Mouse (Mus musculus): ENCODE measurements around the gene Trappc6a.

The Trappc6a gene

DNA sequence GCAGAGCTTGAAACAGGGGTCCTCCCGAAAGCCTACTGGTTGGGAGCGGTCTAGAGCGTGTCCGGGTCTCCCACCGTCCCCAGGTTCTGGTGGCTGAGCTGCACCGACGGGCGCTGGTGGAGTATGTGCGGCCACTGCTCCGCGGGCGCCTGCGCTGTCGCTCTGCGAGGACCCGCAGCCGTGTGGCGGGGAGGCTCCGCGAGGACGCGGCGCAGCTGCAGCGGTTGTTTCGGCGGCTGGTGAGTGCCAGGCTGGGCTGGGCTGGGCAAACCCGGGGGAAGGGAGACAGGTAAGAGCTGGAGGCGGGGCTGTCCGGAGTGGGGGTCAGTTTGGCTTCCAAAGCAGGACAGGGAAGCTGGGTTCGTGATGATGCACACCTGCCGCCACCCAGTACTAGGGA is 18.7 kb upstream of the Trappc6a start:
- 19% methylated on average over 31 of the region's 31 CpGs for WGBS

DNA sequence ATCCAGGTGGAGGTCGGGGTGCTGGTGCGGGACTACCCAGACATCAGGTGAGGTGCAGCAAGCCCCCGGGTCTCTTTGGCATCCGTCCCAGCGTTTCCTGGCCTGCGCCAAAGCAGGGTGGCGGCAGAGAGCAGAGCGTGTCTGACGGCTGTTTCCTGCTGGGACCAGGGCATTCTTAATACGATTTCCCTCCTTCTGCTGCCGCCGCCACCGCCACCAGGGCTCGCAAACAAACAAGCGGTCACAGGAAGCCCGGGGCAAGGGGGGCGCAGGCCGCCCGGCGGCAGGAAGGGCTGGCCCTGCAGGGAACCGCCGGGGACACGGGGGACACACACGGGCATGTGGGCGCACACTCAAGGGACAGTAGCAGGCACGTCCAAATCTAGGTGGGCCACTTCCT is 16.5 kb upstream of the Trappc6a start:
- WGBS, result 6% methylated on average over 26 of the region's 26 CpGs

DNA sequence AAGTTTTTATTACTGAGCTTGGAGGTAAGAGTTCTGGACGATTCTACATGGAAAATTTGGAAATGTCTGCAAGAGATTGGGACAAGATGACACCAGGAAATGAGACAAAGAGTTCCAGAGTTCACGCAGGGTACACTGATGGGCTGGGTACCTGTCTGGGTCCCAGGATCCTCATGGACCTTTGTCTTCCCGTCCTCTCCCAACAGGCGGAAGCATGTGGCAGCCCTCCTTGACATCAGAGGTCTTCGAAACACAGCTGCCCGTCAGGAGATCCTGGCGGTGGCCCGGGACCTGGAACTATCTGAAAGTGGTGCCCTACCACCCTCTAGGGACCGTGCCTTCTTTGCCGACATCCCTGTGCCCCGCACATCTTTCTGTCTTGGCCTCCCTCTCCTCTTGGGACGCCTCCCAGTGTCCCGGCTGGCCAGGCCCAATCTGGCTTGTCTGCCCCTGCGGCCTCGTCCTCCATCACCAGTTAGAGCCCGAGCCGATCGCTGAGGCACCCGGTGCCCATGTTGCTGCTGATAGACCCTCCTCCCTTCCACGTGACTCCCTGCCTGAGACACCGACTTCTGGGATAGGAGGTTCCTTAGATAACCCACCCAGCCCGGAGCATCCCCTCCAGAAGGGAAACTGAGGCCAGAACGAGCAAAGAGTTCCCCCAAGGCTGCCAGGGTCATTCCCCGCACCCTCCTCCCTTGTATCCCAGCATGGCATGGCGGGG is 13.3 kb upstream of the Trappc6a start:
- 87% methylated on average over 25 of the region's 25 CpGs for WGBS

DNA sequence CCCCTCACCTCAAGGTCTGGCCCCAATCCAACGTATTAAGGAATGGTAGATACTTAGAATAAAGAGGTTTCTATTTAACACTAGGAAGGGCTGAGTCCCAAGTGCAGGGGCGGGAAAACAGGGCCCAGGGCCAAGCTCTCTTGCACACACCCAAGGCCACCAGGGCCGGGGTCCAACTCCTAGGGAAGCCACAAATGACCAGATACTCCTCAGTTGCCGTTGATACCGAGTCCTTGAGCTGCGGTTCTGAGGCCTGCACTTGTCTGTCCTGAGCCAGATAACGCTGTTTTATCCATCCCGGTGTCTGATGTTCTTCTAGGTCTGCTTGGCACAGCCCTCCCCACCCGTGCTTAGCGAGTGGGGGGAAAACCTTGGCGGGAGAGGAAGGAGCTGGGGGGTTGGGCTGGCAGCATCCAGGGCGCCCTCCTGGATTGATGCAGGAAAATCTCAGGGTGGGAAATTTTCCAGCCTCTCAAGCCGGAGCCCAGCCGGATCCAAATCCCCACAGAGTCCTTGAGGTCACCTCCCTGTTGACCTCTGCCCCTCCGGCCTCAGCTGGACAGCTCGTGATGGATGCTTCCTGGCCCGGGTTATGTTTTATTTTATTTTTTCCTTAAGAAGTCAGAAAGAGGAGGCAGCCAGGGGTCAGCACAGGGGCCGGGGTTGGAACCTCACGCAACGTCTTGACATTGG is 12.5 kb upstream of the Trappc6a start:
- WGBS, result 69% methylated on average over 20 of the region's 20 CpGs

DNA sequence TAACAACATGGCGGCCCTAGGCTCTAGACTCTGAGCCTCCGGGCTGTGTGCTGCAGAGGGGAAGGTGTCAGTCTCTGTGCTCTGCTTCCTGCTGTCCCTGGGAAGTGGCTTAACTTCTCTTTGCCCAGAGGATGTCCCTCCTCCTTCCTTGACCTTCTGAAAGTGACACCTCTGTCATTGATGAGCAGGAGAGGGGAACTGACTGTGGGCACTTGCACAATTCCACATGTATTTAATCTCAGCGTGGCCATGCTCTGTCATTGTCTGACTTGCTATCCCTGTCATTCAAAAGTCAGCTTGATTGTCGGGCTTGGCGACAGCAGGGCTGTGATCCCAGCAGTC is 12.0 kb upstream of the Trappc6a start:
- 84% methylated on average over 5 of the region's 5 CpGs for WGBS

DNA sequence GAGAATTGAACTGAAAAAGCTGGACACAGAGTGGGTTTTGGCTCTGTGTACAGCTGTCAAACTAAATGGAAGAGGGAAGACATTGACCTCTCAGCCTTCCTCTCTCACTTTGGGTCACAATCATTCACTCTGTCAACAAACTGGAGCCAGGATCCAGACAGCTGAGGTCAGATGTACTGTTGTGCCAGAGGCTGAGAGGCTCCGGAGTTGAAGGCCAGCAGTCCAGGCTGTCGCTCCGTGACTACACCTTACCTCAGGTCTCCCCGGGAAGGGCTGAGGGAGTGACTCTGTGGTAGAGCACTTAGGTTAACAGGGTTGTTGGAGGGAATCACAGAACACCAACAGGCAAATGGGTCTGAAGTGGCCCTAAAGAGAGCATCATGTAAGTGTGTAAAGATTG is 9.9 kb upstream of the Trappc6a start:
- 92% methylated on average over 4 of the region's 4 CpGs for WGBS

DNA sequence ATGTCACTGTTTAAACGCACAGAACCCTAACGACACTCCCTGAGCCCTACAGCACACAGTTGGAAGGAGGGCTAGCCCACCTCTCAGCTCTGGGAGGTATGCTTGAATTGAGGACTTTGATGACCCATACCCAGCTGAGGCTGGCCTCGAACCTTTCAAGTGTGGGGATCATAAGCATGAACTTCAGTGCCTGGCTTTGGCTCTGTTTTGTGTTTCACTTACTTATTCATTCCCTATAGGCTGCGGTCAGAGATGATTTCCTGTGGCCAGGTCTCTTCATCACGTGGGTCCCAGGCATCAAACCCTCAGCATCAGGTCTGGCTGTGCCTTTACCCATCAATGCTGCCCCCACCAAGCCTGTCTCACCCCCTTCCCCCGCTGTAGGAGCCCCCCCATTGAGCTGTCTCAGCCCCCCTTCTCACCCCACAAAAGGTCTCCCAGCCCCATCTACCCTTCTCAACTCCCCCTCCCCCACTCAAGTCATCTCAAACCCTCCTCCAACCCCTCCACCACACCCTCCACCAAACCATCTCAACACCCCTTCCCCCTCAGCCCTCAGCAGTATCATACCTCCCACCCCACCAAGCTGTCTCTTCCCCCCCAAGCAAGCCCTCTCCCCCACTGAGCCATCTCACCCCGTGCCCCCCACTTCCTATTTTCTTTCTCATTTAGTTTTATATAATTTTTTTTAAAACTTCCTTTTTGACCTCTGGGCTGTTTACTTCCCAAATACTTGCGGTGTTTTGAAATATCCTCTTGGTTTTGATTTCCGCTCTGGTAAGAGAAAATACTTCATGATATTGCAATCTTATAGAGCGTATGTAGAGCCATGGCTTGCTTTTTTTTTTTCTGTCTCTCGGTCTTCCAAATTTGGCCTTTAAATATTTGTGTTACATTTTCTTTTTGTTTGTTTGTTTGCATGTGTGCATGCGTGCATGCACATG is 7.5 kb upstream of the Trappc6a start:
- 67% methylated on average over 12 of the region's 12 CpGs for WGBS

DNA sequence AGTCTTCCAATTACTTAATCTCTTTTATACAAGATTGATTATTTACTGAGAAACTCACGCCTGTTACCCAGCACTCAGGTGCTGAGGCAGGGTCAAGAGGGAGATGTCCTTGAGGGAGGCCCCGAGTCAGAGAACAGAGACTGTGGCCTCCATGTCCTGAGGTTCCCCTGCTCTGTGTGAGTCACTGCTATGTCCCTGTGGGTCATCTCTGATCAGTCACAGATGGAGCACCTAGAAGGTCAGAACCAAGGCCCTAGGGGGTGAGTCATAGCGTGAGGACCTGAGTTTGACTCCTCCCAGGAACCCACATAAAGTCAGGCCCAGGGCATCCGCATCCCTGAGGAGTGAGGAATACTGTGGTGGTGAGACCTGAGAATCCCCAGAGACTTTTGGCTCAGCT is 6.5 kb upstream of the Trappc6a start:
- 96% methylated on average over 4 of the region's 4 CpGs for WGBS

DNA sequence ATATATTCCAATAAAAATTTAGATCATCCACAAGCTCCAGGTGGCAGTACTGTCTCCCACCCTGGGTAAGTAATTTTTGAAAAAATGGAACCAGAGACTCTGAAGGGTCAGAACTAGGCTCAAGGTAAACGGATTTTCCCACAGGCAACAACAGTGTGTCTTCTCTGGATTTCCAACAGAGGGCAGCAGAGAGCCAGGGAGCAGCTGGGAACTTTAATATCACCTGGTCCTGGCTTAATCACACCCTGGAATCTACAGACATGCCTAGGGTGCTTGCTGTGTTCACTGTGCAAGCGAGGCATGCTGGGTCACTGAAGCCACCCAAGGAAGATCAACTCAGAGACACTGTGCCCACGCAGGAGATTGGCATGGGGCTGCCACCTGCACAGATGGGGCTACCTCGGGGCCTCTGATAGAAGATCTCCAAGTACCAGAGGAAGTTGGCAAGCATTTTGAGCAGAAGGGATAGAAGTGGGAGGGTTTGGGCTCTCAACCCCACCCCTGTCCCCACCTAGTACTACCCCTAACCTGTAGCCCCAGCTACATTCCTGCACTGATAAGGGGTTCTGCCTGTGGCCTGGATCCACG is 4.6 kb upstream of the Trappc6a start:
- 36% methylated on average over 5 of the region's 5 CpGs for WGBS

DNA sequence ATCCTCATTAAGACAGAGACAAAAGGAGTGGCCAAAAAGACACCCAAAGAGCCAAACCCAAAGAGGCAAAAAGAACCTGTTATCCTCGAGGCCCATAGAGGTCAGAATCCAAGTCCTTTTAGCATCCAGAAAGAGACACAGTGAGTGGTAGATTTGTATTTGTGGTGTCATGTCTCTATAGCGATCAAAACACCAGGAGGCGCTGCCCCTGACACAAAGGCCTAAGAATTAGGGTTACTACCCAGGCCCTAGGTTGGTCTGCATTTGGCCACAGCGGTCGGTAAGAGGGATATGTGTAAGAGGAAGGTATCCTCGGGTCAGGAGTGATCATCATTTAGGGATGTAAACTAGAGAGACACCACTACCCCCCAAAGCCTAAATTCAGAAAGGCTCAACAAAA is 1.9 kb upstream of the Trappc6a start:
- WGBS, result 60% methylated on average over 6 of the region's 6 CpGs

DNA sequence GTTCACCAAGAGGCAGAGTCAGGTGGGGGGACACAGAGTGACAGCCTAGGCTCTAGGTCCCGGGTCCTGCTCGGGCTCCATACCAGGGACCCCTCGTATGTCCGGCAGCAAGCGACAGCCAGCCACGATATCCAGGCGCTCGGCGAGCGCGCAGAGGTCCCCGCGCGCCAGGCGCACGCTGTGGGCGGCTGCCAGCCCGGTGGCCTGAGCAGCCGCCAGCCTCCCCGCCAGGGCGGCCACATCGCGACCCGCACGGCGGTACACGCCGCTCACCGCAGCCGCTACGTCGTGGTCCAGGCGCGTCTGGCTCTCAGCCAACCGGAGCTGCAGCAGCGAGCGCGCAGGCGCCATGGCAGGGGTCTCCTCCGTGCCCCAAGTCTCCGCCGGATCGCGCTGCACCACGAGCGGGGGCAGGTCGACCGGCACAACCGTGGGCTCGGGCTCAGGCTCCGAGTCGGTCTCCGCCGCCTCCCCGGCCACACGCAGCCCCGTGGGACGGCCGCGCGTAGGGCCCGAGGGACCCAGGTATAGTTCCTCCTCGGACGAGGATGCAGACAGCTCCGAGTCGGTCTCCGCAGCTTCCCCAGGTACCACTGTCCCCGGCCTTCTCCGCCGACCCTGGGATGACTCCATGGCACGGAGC is 1.1 kb upstream of the Trappc6a start:
- 7% methylated on average over 71 of the region's 71 CpGs for WGBS

DNA sequence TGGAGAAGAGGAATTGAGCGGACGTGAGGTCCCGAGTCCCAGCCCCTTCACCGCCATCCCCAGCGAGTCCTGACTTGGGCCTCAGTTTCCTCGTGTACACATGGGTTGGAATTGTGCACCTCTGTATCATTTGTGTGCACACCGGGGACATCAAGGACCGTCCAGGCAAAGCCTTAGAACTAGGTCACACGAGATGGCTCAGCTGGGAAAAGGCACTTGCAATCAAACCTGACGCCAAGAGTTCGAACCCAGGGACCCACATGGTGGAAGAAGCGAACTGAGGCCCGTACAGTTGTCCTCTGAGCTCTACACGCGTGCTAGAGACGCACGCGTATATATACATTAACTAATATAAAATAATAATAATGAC is 598 bp upstream of the Trappc6a start:
- WGBS, result 7% methylated on average over 18 of the region's 18 CpGs

DNA sequence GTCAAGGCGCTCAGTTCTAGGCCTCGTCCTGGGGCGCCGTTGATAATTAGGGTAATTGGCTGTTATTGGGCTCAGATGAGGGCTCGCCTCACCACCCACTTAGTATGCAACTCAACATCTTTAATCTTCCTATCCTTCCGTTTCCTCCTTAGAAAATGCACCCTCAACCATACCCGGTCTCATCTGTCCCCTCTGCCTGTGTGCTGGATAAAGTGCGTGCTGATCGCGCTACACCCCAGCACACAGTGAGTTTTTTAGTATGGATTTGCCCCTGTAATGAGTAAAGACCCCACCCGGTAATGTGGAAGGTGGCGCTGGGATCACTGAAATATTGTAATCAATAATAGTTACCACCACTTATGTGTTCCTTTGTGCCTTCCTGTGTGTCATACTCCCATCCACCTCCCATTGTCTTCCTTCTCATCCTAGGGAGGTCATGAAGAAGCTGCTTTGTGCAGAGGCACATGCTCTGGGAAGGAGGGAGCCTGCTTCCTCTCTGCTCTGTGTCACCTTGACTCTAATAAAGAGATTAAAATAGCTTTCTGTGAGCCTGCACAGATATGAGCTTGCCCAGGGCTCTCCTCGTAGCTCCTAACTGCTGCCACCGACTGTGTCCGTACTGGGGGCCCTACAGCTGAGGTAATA is 851 bp downstream of the Trappc6a start:
- WGBS, result 5% methylated on average over 15 of the region's 15 CpGs

DNA sequence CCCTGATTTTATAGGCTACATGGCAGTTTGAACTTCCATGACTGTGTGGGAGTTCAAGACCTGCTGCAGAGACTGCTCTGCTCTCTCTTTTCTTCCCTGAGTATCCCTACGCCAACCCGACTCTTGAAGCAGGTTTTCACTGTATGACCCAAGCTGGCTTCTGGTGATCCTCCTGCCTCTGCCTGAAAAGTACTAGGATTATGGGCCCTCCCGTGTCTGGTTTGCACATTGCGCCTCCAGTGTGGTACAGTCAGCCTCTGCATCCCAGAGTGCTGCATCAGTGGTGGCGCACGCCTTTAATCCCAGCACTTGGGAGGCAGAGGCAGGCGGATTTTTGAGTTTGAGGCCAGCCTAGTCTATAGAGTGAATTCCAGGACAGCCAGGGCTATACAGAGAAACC is 1.6 kb downstream of the Trappc6a start:
- 91% methylated on average over 7 of the region's 7 CpGs for WGBS

DNA sequence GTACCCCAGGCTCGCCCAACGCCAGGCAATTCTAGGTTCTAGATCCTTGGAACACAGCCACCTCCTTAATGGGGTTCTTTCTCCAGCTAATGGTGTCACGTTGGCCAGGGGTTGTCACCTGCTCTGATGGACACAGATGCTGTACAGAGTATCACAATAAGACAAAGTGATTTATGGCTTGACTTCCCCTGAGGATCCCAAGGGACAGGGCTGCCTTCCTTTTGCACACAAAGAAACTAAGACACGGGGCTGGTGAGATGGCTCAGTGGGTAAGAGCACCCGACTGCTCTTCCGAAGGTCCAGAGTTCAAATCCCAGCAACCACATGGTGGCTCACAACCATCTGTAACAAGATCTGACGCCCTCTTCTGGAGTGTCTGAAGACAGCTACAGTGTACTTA is 3.7 kb downstream of the Trappc6a start:
- 72% methylated on average over 7 of the region's 7 CpGs for WGBS

DNA sequence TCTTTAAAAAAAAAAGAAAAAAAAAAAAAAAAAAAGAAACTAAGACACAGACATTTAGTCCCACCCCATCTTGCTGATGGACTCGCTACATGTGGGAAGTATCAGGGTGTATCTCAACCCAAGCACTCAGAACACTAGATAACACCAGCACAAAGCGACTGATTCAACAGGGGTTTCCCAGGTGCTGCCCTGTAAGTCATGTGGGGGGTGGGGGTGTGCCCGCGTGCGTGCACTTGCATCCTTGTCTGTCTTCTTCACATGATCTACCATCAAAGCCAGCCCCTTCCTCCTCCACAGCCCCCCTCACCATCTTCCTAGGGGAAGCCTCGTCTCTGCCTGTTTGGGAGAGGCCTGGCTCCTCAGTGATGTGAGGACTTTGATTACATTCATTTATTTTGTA is 4.2 kb downstream of the Trappc6a start:
- WGBS, result 88% methylated on average over 6 of the region's 6 CpGs

DNA sequence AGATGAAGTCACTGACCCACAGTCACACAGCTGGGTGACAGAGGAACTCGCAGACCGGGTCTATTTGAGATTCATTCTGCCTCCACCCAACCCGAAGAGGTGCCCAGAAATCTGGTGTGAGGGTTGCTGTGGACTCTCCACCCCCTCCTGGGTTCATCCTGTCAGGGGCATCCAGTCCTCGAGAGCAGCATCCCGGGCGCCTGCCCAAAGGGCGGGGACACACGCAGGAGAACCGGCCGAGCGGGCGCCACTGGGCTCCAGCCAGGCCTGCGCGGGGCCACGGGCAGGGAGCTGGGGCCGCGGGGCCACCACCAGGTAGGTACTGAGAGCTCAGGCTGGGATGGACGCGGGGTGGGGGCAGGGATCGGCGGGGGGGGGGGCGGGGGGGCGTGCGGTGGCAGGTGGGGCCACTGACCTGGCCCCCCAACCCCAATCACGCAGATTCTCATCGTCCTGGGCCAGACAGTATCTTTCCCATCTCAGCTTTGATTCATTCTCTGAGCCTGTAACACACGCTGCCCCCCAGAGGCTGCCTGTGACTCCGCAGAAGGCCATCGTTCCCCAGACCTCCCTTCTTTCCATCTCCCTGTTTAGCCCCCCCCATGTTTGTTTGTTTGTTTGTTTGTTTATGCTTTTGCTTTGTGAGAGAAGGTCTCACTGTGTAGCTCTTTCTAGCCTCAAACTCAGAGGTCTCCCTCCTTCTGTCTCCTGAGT is 9.6 kb downstream of the Trappc6a start, which contains the start of gene Nkpd1:
Gene Nkpd1 (plus strand): TSS at position 187 of the 714 bp plus-strand sequence.
- 6% methylated on average over 20 of the region's 29 CpGs for WGBS

DNA sequence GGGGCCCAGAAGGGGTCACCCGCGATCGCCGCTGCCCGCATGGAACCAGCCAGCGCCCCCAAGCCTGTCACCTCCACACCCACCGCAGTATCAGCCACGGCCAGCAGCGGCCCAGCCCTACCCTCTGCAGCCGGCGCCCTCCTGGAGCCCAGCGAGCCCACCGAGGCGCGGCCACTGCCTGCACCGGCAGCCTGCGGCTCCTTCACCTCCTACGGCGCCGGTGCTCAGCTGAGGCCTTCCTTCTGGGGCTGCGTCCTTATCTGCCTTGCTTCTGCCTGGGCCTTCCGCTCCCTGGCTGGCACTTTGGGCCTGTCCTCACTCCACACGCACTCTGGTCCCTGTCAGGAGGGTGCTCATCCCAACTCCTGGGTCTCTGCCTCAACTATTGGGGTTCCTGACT is 11.8 kb downstream of the Trappc6a start:
- 30% methylated on average over 23 of the region's 23 CpGs for WGBS

DNA sequence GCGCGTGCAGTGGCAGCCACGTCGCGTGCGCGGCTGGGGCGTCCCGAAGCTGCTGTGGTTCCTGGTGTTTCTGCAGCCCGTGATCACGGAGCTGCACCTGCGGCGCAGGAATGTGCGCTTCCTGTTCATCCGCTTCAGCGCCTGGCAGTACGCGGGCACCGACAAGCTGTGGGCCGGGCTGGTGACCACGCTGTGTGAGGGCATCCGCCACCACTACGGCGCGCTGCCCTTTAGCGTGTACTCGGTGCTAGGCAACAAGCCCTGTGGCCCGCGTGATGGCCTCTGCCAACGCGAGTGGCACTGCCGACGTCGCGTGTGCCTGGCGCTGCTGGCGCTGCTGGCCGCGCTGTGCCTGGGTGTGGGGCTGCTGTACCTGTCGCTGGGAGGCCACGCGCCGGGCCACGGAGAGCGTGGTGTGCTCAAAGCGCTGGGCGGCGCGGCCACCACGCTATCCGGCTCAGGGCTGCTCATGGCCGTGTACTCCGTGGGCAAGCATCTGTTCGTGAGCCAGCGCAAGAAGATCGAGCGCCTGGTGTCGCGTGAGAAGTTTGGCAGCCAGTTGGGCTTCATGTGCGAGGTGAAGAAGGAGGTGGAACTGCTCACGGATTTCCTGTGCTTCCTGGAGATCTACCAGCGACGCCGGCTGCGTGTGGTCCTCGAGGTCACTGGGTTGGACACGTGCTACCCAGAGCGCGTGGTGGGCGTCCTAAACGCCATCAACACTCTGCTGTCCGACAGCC is 15.0 kb downstream of the Trappc6a start:
- 7% methylated on average over 72 of the region's 72 CpGs for WGBS
